Mouse (Mus musculus): ENCODE results near the gene Dleu7. TPM values are rescaled to one million over a fixed set of nuclear protein-coding genes. Genes with fewer than 3 reads are reported as not detected.

Gene Dleu7
- polyA plus RNA-seq, 1 experiment: 0.46 TPM

GRCm38 (mm10) chr14:62250046-62250445 lies 42.8 kb downstream of the Dleu7 start:
- Histone ChIP-seq H3K4me1 (ENCODE audit: control insufficient read depth, insufficient read depth, low read length) (no peaks in the 10 kb centered on the region), H3K36me3 (ENCODE audit: control insufficient read depth, insufficient read depth, low read length, poor library complexity, severe bottlenecking) (no peaks in the 10 kb centered on the region), H3K9ac (ENCODE audit: low read depth, poor library complexity, severe bottlenecking) (no peak overlapping the region), H3K27ac (ENCODE audit: insufficient read depth, low read length) (no peak overlapping the region), H3K27me3 (ENCODE audit: control insufficient read depth, insufficient read depth, low read length, poor library complexity, severe bottlenecking) (no peaks in the 10 kb centered on the region), H3K9me3 (replicated peaks; ENCODE audit: control insufficient read depth, insufficient read depth, low read length, poor library complexity, severe bottlenecking) (no peaks in the 10 kb centered on the region; the same call in 1 of the 2 replicates), H3K4me3 (ENCODE audit: low read depth, low read length) (no peak overlapping the region)
- TF ChIP-seq EP300 (IDR thresholded peaks at IDR 0.05; ENCODE audit: insufficient read depth, low read depth, low read length) (no peak), POLR2A (IDR thresholded peaks at IDR 0.05; ENCODE audit: insufficient read depth, low read length) (no peak), CTCF (IDR thresholded peaks at IDR 0.05; ENCODE audit: low read depth, low read length) (no peak)

GRCm38 (mm10) chr14:62249251-62249650 lies 43.6 kb downstream of the Dleu7 start:
- no peaks in the 10 kb centered on the region for H3K4me1 ChIP-seq (ENCODE audit: control insufficient read depth, insufficient read depth, low read length)
- H3K36me3 ChIP-seq (ENCODE audit: control insufficient read depth, insufficient read depth, low read length, poor library complexity, severe bottlenecking): no peaks in the 10 kb centered on the region
- H3K27me3 ChIP-seq (ENCODE audit: control insufficient read depth, insufficient read depth, low read length, poor library complexity, severe bottlenecking): no peaks in the 10 kb centered on the region
- TF ChIP-seq CTCF (IDR thresholded peaks at IDR 0.05; ENCODE audit: low read depth, low read length) (no peak), POLR2A (IDR thresholded peaks at IDR 0.05; ENCODE audit: insufficient read depth, low read length) (no peak), EP300 (IDR thresholded peaks at IDR 0.05; ENCODE audit: insufficient read depth, low read depth, low read length) (no peak)
- no peak overlapping the region for H3K27ac ChIP-seq (ENCODE audit: insufficient read depth, low read length)
- H3K4me3 ChIP-seq (ENCODE audit: low read depth, low read length): no peak overlapping the region
- no peaks in the 10 kb centered on the region; the same call in 1 of the 2 replicates for H3K9me3 ChIP-seq (replicated peaks; ENCODE audit: control insufficient read depth, insufficient read depth, low read length, poor library complexity, severe bottlenecking)
- no peak overlapping the region for H3K9ac ChIP-seq (ENCODE audit: low read depth, poor library complexity, severe bottlenecking)

- no peak overlapping the region for H3K27ac ChIP-seq (ENCODE audit: insufficient read depth, low read length)
- TF ChIP-seq EP300 (IDR thresholded peaks at IDR 0.05; ENCODE audit: insufficient read depth, low read depth, low read length) (no peak), CTCF (IDR thresholded peaks at IDR 0.05; ENCODE audit: low read depth, low read length) (no peak), POLR2A (IDR thresholded peaks at IDR 0.05; ENCODE audit: insufficient read depth, low read length) (no peak)
Observed at GRCm38 (mm10) chr14:62248796-62249195, 44.1 kb downstream of the Dleu7 start.

GRCm38 (mm10) chr14:62248345-62248744 lies 44.5 kb downstream of the Dleu7 start:
- H3K9ac ChIP-seq (ENCODE audit: low read depth, poor library complexity, severe bottlenecking): no peak overlapping the region
- H3K27ac ChIP-seq (ENCODE audit: insufficient read depth, low read length): no peak overlapping the region
- H3K9me3 ChIP-seq (replicated peaks; ENCODE audit: control insufficient read depth, insufficient read depth, low read length, poor library complexity, severe bottlenecking): no peaks in the 10 kb centered on the region; the same call in 1 of the 2 replicates
- no peak overlapping the region for H3K4me3 ChIP-seq (ENCODE audit: low read depth, low read length)
- no peaks in the 10 kb centered on the region for H3K36me3 ChIP-seq (ENCODE audit: control insufficient read depth, insufficient read depth, low read length, poor library complexity, severe bottlenecking)
- no peaks in the 10 kb centered on the region for H3K27me3 ChIP-seq (ENCODE audit: control insufficient read depth, insufficient read depth, low read length, poor library complexity, severe bottlenecking)
- peaks cover 2% of the 10 kb centered on the region for H3K4me1 ChIP-seq (ENCODE audit: control insufficient read depth, insufficient read depth, low read length)
- TF ChIP-seq EP300 (IDR thresholded peaks at IDR 0.05; ENCODE audit: insufficient read depth, low read depth, low read length) (no peak), POLR2A (IDR thresholded peaks at IDR 0.05; ENCODE audit: insufficient read depth, low read length) (no peak), CTCF (IDR thresholded peaks at IDR 0.05; ENCODE audit: low read depth, low read length) (no peak)

More at GRCm38 (mm10) chr14:62248796-62249195, 44.1 kb downstream of the Dleu7 start:
- Histone ChIP-seq H3K9me3 (replicated peaks; ENCODE audit: control insufficient read depth, insufficient read depth, low read length, poor library complexity, severe bottlenecking) (no peaks in the 10 kb centered on the region; the same call in 1 of the 2 replicates), H3K9ac (ENCODE audit: low read depth, poor library complexity, severe bottlenecking) (no peak overlapping the region), H3K4me1 (ENCODE audit: control insufficient read depth, insufficient read depth, low read length) (peaks cover under 1% of the 10 kb centered on the region), H3K4me3 (ENCODE audit: low read depth, low read length) (no peak overlapping the region), H3K36me3 (ENCODE audit: control insufficient read depth, insufficient read depth, low read length, poor library complexity, severe bottlenecking) (no peaks in the 10 kb centered on the region), H3K27me3 (ENCODE audit: control insufficient read depth, insufficient read depth, low read length, poor library complexity, severe bottlenecking) (no peaks in the 10 kb centered on the region)

DNA sequence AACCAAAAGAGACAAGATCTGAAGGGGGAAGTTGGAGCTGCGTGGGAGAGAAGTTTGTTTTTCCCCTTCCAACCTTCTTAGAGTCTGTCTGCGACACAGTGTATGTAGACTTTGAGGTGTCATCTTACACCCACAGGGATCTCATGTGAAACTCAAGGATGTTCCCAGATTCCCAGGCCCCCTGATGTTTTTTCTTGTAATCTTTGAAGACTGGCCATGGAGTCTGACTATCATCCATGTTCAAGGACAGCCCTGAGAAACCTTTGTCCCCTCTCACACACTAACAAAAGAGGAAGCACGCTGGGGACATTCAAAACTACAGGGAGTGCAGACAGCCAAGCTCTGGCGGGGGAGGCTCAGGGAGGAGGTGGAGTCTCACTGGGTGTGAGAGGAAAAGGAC lies 47.3 kb downstream of the Dleu7 start:
- no peak overlapping the region for H3K9ac ChIP-seq (ENCODE audit: low read depth, poor library complexity, severe bottlenecking)
- no peaks in the 10 kb centered on the region; the same call in 1 of the 2 replicates for H3K9me3 ChIP-seq (replicated peaks; ENCODE audit: control insufficient read depth, insufficient read depth, low read length, poor library complexity, severe bottlenecking)
- H3K4me3 ChIP-seq (ENCODE audit: low read depth, low read length): no peak overlapping the region
- TF ChIP-seq EP300 (IDR thresholded peaks at IDR 0.05; ENCODE audit: insufficient read depth, low read depth, low read length): no peak
- TF ChIP-seq CTCF (IDR thresholded peaks at IDR 0.05; ENCODE audit: low read depth, low read length): no peak
- TF ChIP-seq POLR2A (IDR thresholded peaks at IDR 0.05; ENCODE audit: insufficient read depth, low read length): no peak
- H3K4me1 ChIP-seq (ENCODE audit: control insufficient read depth, insufficient read depth, low read length): peaks cover 3% of the 10 kb centered on the region
- H3K27ac ChIP-seq (ENCODE audit: insufficient read depth, low read length): no peak overlapping the region
- H3K36me3 ChIP-seq (ENCODE audit: control insufficient read depth, insufficient read depth, low read length, poor library complexity, severe bottlenecking): no peaks in the 10 kb centered on the region
- H3K27me3 ChIP-seq (ENCODE audit: control insufficient read depth, insufficient read depth, low read length, poor library complexity, severe bottlenecking): no peaks in the 10 kb centered on the region

GRCm38 (mm10) chr14:62243530-62243929 lies 49.3 kb downstream of the Dleu7 start:
- no peak overlapping the region for H3K9ac ChIP-seq (ENCODE audit: low read depth, poor library complexity, severe bottlenecking)
- no peak overlapping the region for H3K27ac ChIP-seq (ENCODE audit: insufficient read depth, low read length)
- H3K36me3 ChIP-seq (ENCODE audit: control insufficient read depth, insufficient read depth, low read length, poor library complexity, severe bottlenecking): no peaks in the 10 kb centered on the region
- H3K4me1 ChIP-seq (ENCODE audit: control insufficient read depth, insufficient read depth, low read length): peaks cover 3% of the 10 kb centered on the region
- TF ChIP-seq EP300 (IDR thresholded peaks at IDR 0.05; ENCODE audit: insufficient read depth, low read depth, low read length): no peak
- H3K4me3 ChIP-seq (ENCODE audit: low read depth, low read length): no peak overlapping the region
- H3K9me3 ChIP-seq (replicated peaks; ENCODE audit: control insufficient read depth, insufficient read depth, low read length, poor library complexity, severe bottlenecking): no peaks in the 10 kb centered on the region; the same call in 1 of the 2 replicates
- H3K27me3 ChIP-seq (ENCODE audit: control insufficient read depth, insufficient read depth, low read length, poor library complexity, severe bottlenecking): no peaks in the 10 kb centered on the region
